Mouse (Mus musculus): ENCODE measurements at regions not wholly inside any gene's neighbourhood (a gene's known extent, or its start where the extent isn't known, plus 50 kb on each side); places are given as distances from the start of the nearest gene placed in this dataset.

DNA sequence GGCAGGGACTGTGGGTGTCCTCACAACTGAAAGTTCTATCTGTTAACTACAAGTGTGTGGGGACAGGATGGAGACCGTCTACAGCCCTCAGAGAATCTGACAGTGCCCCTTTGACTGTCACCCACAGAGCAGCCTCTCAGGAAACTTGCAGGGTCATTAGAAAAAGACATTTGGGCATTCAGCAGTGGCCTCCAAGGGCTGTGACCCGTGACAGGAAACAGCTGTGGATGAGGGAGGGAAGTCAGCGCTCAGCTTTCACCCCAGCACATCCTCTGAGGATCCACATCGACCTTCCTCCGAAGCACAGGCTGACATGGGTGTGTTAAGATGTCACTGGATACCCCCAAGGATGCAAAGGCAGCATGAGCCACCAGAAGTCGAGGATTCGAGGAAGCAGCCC, 106.3 kb upstream of the Sulf2 start:
- peaks cover 11% of the 10 kb centered on the region; the same call in 1 of the 2 replicates for H3K4me1 ChIP-seq (ENCODE audit: control insufficient read depth, insufficient read depth, low read length)
- no peak for ATAC-seq
- WGBS, result 67% methylated on average over 7 of the region's 7 CpGs
- H3K4me2 ChIP-seq (ENCODE audit: low read length), result no peak overlapping the region
- H3K27me3 ChIP-seq (replicated peaks; ENCODE audit: control insufficient read depth, insufficient read depth, low read length), result no peaks in the 10 kb centered on the region
- H3K9ac ChIP-seq (ENCODE audit: low read length), result no peak overlapping the region
- H3K27ac ChIP-seq (ENCODE audit: low read depth, low read length), result no peak overlapping the region
- no peak for DNase-seq (ENCODE audit: low spot score)
- H3K4me3 ChIP-seq (ENCODE audit: low read depth, low read length), result no peak overlapping the region
- no peaks in the 10 kb centered on the region for H3K36me3 ChIP-seq (ENCODE audit: control insufficient read depth, insufficient read depth, low read length)
- H3K9me3 ChIP-seq (replicated peaks; ENCODE audit: control insufficient read depth, low read length), result no peaks in the 10 kb centered on the region

DNA sequence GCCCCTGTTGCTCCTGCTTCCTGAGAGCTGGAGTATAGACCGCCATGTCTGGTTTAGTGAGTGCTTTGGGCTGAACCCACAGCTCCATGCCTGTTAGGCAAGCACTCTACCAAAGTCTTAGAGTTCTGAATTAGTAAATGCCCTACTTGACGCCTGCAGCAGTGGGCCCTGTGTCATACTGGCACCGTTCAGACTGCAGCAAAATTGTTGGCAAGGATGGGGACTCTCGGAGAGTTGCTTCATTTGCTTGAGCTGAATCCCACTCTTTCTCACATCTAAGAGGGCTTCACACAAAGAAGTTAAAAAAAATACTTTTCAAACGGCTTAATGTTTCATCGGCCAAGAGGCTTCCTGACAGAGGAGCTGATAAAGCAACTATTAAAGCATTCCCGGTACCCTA, 105.6 kb upstream of the Sulf2 start:
- ATAC-seq (no peak), DNase-seq (ENCODE audit: low spot score) (peak; percentile 49)
- peaks cover 11% of the 10 kb centered on the region; the same call in 1 of the 2 replicates for H3K4me1 ChIP-seq (ENCODE audit: control insufficient read depth, insufficient read depth, low read length)
- no peak overlapping the region for H3K9ac ChIP-seq (ENCODE audit: low read length)
- H3K36me3 ChIP-seq (ENCODE audit: control insufficient read depth, insufficient read depth, low read length), result no peaks in the 10 kb centered on the region
- no peak overlapping the region for H3K4me3 ChIP-seq (ENCODE audit: low read depth, low read length)
- 62% methylated on average over 7 of the region's 7 CpGs for WGBS
- H3K27me3 ChIP-seq (replicated peaks; ENCODE audit: control insufficient read depth, insufficient read depth, low read length), result no peaks in the 10 kb centered on the region
- no peak overlapping the region for H3K27ac ChIP-seq (ENCODE audit: low read depth, low read length)
- H3K4me2 ChIP-seq (ENCODE audit: low read length), result no peak overlapping the region
- H3K9me3 ChIP-seq (replicated peaks; ENCODE audit: control insufficient read depth, low read length), result no peaks in the 10 kb centered on the region

DNA sequence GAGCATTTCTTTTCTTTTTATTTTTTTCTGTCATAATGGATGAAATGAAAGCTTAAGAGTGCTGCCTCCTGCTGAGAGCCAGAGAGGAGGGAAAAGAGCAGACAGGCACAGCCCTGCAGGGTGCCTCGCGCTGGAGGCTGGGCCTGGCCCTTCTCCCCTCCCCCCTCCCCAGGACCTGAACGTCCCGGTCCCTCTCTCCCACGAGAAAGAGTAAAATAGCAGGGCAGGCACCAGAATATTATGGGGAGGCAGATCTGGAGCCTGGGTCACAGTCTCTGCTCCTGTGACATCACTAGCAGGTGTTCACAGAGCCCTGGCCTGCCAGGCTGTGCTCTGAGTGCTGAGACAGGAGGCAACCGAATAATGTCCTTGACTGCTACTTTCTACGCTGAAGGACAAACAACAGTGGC, 103.3 kb upstream of the Sulf2 start:
- Histone ChIP-seq H3K27me3 (replicated peaks; ENCODE audit: control insufficient read depth, insufficient read depth, low read length) (no peaks in the 10 kb centered on the region), H3K4me2 (ENCODE audit: low read length) (no peak overlapping the region), H3K4me3 (ENCODE audit: low read depth, low read length) (no peak overlapping the region), H3K27ac (ENCODE audit: low read depth, low read length) (peak overlapping the region; percentile 52; the same call in 1 of the 2 replicates), H3K4me1 (ENCODE audit: control insufficient read depth, insufficient read depth, low read length) (peaks cover 11% of the 10 kb centered on the region; the same call in 1 of the 2 replicates), H3K9me3 (replicated peaks; ENCODE audit: control insufficient read depth, low read length) (no peaks in the 10 kb centered on the region), H3K36me3 (ENCODE audit: control insufficient read depth, insufficient read depth, low read length) (no peaks in the 10 kb centered on the region), H3K9ac (ENCODE audit: low read length) (peak overlapping the region; percentile 35; the same call in 1 of the 2 replicates)
- ATAC-seq (peak; percentile 50; the same call in 1 of the 2 replicates), DNase-seq (ENCODE audit: low spot score) (peak; percentile 62)
- WGBS, result 3% methylated on average over 7 of the region's 7 CpGs

DNA sequence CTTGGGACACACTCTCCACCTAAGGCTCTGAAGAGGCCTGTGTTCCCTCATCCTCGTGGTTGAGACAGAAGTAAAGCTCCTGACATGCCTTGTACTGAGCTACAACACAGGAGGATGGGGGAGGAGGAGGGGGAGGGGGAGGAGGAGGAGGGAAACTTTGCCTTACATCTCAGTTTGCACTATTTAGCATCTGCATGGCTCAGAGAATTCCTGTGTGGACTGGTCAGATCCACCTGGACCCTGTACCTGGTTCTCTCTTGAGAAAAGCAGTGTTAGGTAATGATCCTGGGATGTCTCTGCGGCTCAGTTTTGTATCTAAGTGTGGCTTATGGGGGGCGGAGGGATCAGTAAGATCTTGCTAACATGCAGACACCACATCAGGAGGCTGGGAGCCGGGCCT, 102.2 kb upstream of the Sulf2 start:
- Histone ChIP-seq H3K9ac (ENCODE audit: low read length) (no peak overlapping the region), H3K4me3 (ENCODE audit: low read depth, low read length) (no peak overlapping the region), H3K4me2 (ENCODE audit: low read length) (no peak overlapping the region), H3K27ac (ENCODE audit: low read depth, low read length) (no peak overlapping the region), H3K36me3 (ENCODE audit: control insufficient read depth, insufficient read depth, low read length) (no peaks in the 10 kb centered on the region), H3K9me3 (replicated peaks; ENCODE audit: control insufficient read depth, low read length) (no peaks in the 10 kb centered on the region), H3K4me1 (ENCODE audit: control insufficient read depth, insufficient read depth, low read length) (peaks cover 11% of the 10 kb centered on the region; the same call in 1 of the 2 replicates), H3K27me3 (replicated peaks; ENCODE audit: control insufficient read depth, insufficient read depth, low read length) (no peaks in the 10 kb centered on the region)
- ATAC-seq (no peak), DNase-seq (ENCODE audit: low spot score) (no peak)
- 65% methylated on average over 4 of the region's 4 CpGs for WGBS

DNA sequence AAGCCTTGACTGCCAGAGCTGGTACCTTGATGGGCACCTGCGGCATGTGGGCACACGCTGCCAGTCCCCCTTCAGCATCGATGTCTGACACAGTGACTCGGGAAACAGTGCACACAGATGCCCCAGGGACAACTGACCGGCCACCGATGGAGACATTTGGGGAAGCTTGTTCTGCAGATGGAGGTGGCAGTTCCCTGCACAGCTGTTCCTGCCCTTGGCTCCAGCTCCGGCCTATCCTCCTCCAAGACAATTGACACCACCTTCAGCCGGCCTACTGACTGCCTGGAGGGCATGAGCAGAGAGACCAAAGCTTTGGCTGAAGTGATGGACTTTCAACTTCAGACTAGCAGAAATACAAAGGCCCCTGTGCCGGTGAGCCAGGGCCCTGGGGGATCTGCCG, 100.7 kb upstream of the Sulf2 start:
- Histone ChIP-seq H3K9ac (ENCODE audit: low read length) (no peak overlapping the region), H3K27ac (ENCODE audit: low read depth, low read length) (no peak overlapping the region), H3K4me3 (ENCODE audit: low read depth, low read length) (no peak overlapping the region), H3K27me3 (replicated peaks; ENCODE audit: control insufficient read depth, insufficient read depth, low read length) (no peaks in the 10 kb centered on the region), H3K4me2 (ENCODE audit: low read length) (no peak overlapping the region), H3K36me3 (ENCODE audit: control insufficient read depth, insufficient read depth, low read length) (no peaks in the 10 kb centered on the region), H3K9me3 (replicated peaks; ENCODE audit: control insufficient read depth, low read length) (no peaks in the 10 kb centered on the region), H3K4me1 (ENCODE audit: control insufficient read depth, insufficient read depth, low read length) (peaks cover 8% of the 10 kb centered on the region; the same call in 1 of the 2 replicates)
- no peak for DNase-seq (ENCODE audit: low spot score)
- 88% methylated on average over 10 of the region's 10 CpGs for WGBS
- no peak for ATAC-seq

DNA sequence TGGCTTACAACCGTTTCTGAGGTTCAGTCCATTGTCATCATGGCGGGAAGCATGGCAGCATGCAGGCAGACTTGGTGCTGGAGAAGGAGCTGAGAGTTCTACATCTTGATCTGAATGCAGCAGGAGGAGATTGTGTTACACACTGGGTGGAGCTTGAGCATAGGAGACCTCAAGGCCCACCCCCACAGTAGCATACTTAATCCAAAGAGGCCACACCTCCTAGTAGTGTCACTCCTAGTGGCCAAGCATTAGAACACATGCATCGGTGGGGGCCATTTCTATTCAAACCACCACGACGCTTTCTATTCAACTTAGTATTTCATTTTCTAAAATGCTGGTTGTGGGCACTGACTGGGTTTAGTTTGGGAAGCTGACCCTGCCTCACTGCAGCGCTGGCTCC, 99.1 kb upstream of the Sulf2 start:
- Histone ChIP-seq H3K4me1 (ENCODE audit: control insufficient read depth, insufficient read depth, low read length) (peaks cover 9% of the 10 kb centered on the region; the same call in 1 of the 2 replicates), H3K27ac (ENCODE audit: low read depth, low read length) (no peak overlapping the region), H3K4me2 (ENCODE audit: low read length) (no peak overlapping the region), H3K9me3 (replicated peaks; ENCODE audit: control insufficient read depth, low read length) (no peaks in the 10 kb centered on the region), H3K36me3 (ENCODE audit: control insufficient read depth, insufficient read depth, low read length) (no peaks in the 10 kb centered on the region), H3K9ac (ENCODE audit: low read length) (no peak overlapping the region), H3K4me3 (ENCODE audit: low read depth, low read length) (no peak overlapping the region), H3K27me3 (replicated peaks; ENCODE audit: control insufficient read depth, insufficient read depth, low read length) (no peaks in the 10 kb centered on the region)
- ATAC-seq, result no peak
- WGBS, result 76% methylated on average over 6 of the region's 6 CpGs
- no peak for DNase-seq (ENCODE audit: low spot score)

DNA sequence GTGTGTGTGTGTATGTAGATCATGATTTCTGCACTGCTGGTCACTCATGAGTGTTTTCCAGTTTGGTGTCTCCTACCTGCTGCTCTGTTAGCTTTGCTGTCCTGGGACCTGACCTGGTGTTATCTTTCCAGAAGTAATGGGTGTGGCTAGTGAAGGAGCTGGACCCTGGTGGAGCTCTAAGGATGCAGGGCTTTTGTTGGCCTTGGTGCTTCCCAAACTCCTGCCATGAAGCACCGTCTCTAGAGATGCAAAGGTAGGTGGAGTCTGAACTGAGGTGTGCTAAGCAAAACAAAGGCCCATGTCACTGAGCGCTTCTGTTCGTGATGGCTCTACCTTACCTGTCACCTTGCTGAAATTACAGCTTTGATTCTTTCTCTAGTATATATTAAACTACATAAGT, 96.6 kb upstream of the Sulf2 start:
- Histone ChIP-seq H3K4me2 (ENCODE audit: low read length) (no peak overlapping the region), H3K36me3 (ENCODE audit: control insufficient read depth, insufficient read depth, low read length) (no peaks in the 10 kb centered on the region), H3K9me3 (replicated peaks; ENCODE audit: control insufficient read depth, low read length) (no peaks in the 10 kb centered on the region), H3K9ac (ENCODE audit: low read length) (no peak overlapping the region), H3K27ac (ENCODE audit: low read depth, low read length) (no peak overlapping the region), H3K4me3 (ENCODE audit: low read depth, low read length) (no peak overlapping the region), H3K27me3 (replicated peaks; ENCODE audit: control insufficient read depth, insufficient read depth, low read length) (no peaks in the 10 kb centered on the region), H3K4me1 (ENCODE audit: control insufficient read depth, insufficient read depth, low read length) (peaks cover 4% of the 10 kb centered on the region)
- ATAC-seq (no peak), DNase-seq (ENCODE audit: low spot score) (no peak)
- WGBS, result 92% methylated on average over 3 of the region's 3 CpGs

DNA sequence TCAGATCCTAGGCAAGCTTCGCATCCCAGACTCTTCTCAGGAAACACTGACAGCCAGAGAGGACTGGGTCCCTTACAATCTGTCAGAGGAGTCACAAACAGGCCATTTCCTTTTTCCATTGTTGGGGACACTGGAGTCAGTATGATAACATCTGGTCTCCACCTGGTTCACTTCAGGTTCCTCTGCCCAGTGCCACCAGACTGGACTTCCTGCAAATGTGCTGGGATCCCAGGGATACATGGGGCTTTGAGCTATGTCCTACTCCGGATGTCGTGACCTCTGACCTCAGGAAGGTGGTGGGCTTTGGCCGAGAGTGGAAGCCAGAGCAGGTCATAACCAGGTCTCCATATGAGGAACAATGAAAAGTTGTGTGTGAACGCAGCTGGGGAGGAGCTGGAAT, 96.0 kb upstream of the Sulf2 start:
- Histone ChIP-seq H3K27ac (ENCODE audit: low read depth, low read length) (no peak overlapping the region), H3K4me3 (ENCODE audit: low read depth, low read length) (no peak overlapping the region), H3K4me2 (ENCODE audit: low read length) (no peak overlapping the region), H3K4me1 (ENCODE audit: control insufficient read depth, insufficient read depth, low read length) (peaks cover 4% of the 10 kb centered on the region), H3K9ac (ENCODE audit: low read length) (no peak overlapping the region), H3K27me3 (replicated peaks; ENCODE audit: control insufficient read depth, insufficient read depth, low read length) (no peaks in the 10 kb centered on the region), H3K9me3 (replicated peaks; ENCODE audit: control insufficient read depth, low read length) (no peaks in the 10 kb centered on the region), H3K36me3 (ENCODE audit: control insufficient read depth, insufficient read depth, low read length) (no peaks in the 10 kb centered on the region)
- no peak for ATAC-seq
- no peak for DNase-seq (ENCODE audit: low spot score)
- WGBS, result 81% methylated on average over 5 of the region's 5 CpGs

DNA sequence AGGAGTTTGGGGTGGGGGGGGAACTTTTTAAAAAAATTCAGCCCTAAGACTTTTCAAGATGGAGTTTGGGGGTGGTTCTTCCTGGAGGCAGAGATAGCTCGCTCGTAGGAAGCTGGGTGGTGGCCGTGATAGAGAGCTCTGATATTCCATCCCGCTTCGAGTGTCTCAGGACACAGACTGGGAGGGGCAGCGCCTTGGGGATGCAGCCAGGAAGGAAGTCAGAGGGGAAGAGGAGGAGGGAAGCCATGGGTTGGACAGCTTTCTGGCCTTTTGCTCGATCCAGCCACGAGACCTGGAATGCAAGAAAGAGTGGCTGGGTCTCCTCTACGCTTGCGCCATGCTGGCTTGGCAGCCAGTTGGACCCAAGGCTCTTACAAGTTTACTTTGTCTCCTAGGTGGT, 95.1 kb upstream of the Sulf2 start:
- DNase-seq (ENCODE audit: low spot score) (no peak), ATAC-seq (no peak)
- Histone ChIP-seq H3K27ac (ENCODE audit: low read depth, low read length) (no peak overlapping the region), H3K4me1 (ENCODE audit: control insufficient read depth, insufficient read depth, low read length) (peaks cover 4% of the 10 kb centered on the region), H3K4me3 (ENCODE audit: low read depth, low read length) (no peak overlapping the region), H3K9me3 (replicated peaks; ENCODE audit: control insufficient read depth, low read length) (no peaks in the 10 kb centered on the region), H3K4me2 (ENCODE audit: low read length) (no peak overlapping the region), H3K27me3 (replicated peaks; ENCODE audit: control insufficient read depth, insufficient read depth, low read length) (no peaks in the 10 kb centered on the region), H3K36me3 (ENCODE audit: control insufficient read depth, insufficient read depth, low read length) (no peaks in the 10 kb centered on the region), H3K9ac (ENCODE audit: low read length) (no peak overlapping the region)
- WGBS, result 96% methylated on average over 10 of the region's 10 CpGs

All from forebrain, embryonic 14.5 days (tissue).